Mouse (Mus musculus) central nervous system, embryonic 14 days (tissue): ENCODE results near the gene Dpep3. TPM values are rescaled to one million over a fixed set of nuclear protein-coding genes. Genes with fewer than 3 reads are reported as not detected.

Source experiments
- polyA plus RNA-seq: library from polyadenylated mRNA; depleted of rRNA; stranded (reverse); fragments of >200 nt; gene quantifications from 2 replicates; pipeline ENCODE4 v1.2.3, GENCODE M21; 2012; rRNA removed

Dpep3 gene
- polyA plus RNA-seq: not detected in 2 replicates

DNA sequence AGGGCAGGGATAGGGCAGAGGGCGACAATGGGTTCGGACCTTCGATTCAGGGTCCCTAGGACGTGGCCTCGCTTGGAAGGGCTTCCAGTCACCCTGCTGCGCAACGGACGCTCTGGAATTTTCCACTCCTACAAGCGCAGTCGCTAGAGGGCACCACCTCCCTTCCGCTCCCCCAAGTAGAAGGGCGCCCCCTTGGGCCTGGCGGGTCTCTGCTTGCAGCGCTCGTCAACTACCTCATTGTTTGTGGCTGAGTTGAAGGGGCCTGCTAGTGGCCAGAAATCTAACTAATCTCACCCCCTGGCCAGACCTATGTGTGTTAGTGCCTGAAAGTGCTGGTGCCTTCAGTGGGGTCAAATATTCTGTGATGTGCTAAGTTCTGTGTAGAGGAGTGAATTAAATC lies at the start of gene Dpep3:
Gene Dpep3 (minus strand): TSS at position 105 of the 400 bp plus-strand sequence.

DNA sequence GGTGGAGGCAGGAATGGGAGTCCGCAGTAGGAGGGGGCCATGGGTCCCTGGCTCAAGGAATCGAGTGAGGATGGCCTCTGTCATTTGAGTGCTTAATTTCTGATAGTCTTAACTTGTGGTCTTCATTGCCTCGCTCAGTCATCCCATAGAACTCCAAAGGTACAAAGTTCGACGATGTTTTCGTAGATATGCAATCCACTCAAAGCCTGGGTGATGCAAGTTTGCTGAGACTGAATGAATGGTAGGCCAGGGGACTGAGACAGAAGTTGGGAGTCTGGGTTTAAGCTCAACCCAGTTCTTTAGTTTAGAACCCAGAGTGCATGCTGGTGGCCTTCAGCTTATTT lies 32.4 kb upstream of the Dpep3 start, which contains the start of gene Ddx28:
Gene Ddx28 (minus strand): TSS at position 240 of the 344 bp plus-strand sequence.

DNA sequence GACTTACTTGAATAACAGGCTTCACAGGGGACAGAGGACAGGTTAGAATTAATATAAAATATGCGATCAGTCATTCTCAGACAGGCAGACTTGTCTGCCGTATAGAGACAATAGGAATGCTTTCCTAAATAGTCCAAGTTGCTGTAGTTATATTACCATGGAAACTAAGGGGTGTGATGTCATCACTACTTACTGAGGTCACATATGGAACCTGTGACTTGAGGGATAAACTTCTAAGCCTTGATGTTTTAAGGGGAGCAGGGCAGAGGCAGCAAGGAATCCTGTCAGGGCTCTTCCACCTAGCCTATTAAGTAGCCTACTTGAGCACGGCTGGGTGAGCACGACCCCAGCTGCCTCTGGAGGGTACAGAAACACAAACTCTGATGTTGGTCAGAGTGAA lies 26.6 kb upstream of the Dpep3 start, which contains the start of gene Dpep2nb:
Gene Dpep2nb (minus strand): TSS at position 101 of the 400 bp plus-strand sequence.

DNA sequence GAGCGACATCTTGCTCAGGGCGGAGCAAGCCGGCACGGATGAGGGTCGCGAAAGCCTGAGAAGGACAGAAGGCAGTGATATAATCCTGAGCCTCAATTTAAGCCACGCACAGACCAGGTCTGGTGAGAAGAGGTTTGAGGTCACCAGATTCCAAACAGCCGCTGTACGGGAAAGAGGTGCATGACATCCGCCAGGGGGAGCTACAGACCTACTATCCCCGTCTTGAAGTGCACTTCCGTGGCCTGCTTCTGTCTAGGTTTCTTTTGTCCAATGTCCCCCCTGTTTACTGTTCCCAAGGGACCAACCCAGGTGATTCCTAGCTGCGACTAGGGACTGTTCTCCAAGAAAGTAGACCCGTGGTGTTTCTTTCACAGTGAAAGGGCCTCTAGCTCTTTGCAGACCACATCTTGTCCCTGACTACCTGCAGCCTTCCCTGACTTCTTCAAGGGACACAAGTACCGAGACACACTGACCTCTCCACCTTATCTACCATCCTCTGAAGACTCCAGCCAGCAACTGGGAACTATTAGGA lies 11.7 kb upstream of the Dpep3 start, which contains the start of gene Dus2:
Gene Dus2 (plus strand): TSS at position 482 of the 532 bp plus-strand sequence.

DNA sequence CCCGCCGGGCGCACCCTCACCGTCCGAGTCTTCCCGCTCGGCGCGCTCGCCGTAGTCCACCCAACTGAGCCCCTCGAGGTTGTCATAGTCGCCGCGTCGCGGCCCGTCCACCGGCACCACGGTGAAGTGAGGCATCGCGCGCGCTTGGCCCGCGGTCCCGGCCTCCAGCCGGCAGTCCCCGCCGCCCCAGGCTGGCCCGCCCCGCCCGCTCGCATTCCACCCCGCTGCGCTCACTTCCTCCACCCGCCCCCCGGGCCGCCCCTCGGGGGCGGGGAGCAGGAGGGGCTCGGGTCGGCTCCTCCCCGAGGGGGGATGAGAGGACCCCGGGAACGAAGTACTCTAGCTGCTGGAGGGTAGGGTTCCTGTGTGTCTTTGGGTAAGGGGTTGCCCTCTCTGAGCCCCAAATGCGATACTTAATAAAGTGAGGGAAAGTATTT lies 13.3 kb downstream of the Dpep3 start, which contains the start of gene Slc12a4:
Gene Slc12a4 (minus strand): TSS at position 193 of the 437 bp plus-strand sequence.

DNA sequence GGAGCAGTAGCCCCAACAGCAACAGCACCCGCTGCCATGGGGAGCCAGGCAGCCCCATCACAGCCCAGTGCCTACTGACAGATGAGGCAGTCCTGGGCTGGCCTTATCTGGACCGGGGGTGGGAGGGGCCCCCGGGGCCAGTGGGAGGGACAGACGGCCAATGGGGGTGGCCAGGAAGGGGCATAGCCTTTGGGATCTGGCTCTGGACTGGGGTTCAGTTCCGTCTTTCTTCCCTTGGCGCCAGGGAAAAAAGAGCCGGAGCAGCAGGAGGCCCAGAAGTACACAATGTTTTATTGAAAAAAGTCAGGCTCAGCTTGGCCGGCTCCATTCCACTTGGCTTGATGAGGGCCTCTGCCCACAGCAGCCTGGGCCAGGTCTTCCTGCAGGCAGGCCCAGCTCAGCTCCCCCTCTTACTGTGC lies 35.9 kb downstream of the Dpep3 start, which contains the start of gene Lcat:
Gene Lcat (minus strand): TSS at position 62 of the 419 bp plus-strand sequence.

DNA sequence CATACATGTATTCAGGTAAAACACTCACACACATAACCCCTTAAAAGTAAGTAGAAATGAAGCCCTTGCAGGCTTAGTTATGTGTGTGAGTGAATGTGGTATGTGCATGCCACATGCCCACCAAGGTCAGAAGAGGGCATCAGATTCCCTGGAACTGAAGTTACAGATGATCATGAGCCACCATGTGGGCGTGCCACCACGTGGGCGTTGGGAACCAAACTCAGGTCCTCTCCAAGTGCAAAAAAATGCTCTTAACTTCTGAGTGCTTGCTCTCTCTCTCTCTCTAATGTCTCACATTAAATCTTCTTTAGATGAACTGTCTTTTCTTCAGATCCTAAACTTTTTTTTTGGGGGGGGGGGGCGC lies 40.9 kb downstream of the Dpep3 start, which contains the start of gene Psmb10:
Gene Psmb10 (minus strand): TSS at position 139 of the 364 bp plus-strand sequence.

DNA sequence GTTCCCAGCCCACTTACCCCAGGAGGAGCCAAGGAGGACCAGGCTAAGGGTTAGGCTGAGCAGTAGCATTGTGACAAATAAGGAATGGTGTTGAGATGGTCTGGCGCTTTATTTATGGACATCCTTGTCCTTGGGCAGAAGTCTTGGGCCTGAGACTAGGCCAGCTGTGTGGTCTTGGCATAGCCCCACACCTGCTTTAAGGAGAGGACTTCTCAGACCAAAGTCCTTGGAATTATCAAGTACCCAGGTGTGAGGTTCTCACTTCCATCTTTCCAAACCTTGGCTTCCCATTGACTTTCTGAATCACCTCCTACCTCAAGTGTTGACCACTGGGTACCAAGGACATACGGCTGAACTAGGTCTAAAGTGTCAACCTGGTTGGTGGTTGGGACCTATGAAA lies 45.5 kb downstream of the Dpep3 start, which contains the start of gene Ctrl:
Gene Ctrl (minus strand): TSS at position 101 of the 400 bp plus-strand sequence.

Other genes with a start within 250 kb of the Dpep3 start
- gene Gfod2, start 220.8 kb downstream of the Dpep3 start, polyA plus RNA-seq: 51.1 and 52.5 TPM in 2 replicates
- gene Ranbp10, start 152.1 kb downstream of the Dpep3 start, polyA plus RNA-seq: 33.4 and 35.4 TPM in 2 replicates
- gene Tsnaxip1, start 151.7 kb downstream of the Dpep3 start, polyA plus RNA-seq: 0.51 and 0.74 TPM in 2 replicates
- 101 and 102 TPM in 2 replicates for gene Cenpt, start 126.2 kb downstream of the Dpep3 start, polyA plus RNA-seq
- gene Thap11, start 124.3 kb downstream of the Dpep3 start, polyA plus RNA-seq: 59.7 and 67.0 TPM in 2 replicates
- gene Nutf2, start 118.8 kb downstream of the Dpep3 start, polyA plus RNA-seq: 236 and 293 TPM in 2 replicates
- gene Edc4, start 98.5 kb downstream of the Dpep3 start, polyA plus RNA-seq: 76.2 and 83.8 TPM in 2 replicates
- gene Nrn1l, start 85.9 kb downstream of the Dpep3 start, polyA plus RNA-seq: 1.2 and 1.3 TPM in 2 replicates
- 19.6 and 25.0 TPM in 2 replicates for gene Pskh1, start 79.0 kb downstream of the Dpep3 start, polyA plus RNA-seq
- gene Ctrl, start 45.6 kb downstream of the Dpep3 start, polyA plus RNA-seq: 6.8 and 7.4 TPM in 2 replicates
- 47.3 and 56.2 TPM in 2 replicates for gene Psmb10, start 41.0 kb downstream of the Dpep3 start, polyA plus RNA-seq
- gene Lcat, start 36.0 kb downstream of the Dpep3 start, polyA plus RNA-seq: 2.5 and 4.5 TPM in 2 replicates
- gene Slc12a4, start 13.3 kb downstream of the Dpep3 start, polyA plus RNA-seq: 15.2 and 30.7 TPM in 2 replicates
- gene Dus2, start 11.9 kb upstream of the Dpep3 start, polyA plus RNA-seq: 21.1 and 25.0 TPM in 2 replicates
- gene Dpep2nb, start 26.5 kb upstream of the Dpep3 start, polyA plus RNA-seq: not detected in 2 replicates
- 13.3 and 13.7 TPM in 2 replicates for gene Ddx28, start 32.5 kb upstream of the Dpep3 start, polyA plus RNA-seq
- 11.4 and 13.4 TPM in 2 replicates for gene Nfatc3, start 79.4 kb upstream of the Dpep3 start, polyA plus RNA-seq
- gene Esrp2, start 157.5 kb upstream of the Dpep3 start, polyA plus RNA-seq: 0.27 and 4.7 TPM in 2 replicates
- 12.7 and 15.6 TPM in 2 replicates for gene Pla2g15, start 171.0 kb upstream of the Dpep3 start, polyA plus RNA-seq
- 50.0 and 55.4 TPM in 2 replicates for gene Slc7a6, start 189.4 kb upstream of the Dpep3 start, polyA plus RNA-seq
- 48.8 and 51.3 TPM in 2 replicates for gene Slc7a6os, start 231.5 kb upstream of the Dpep3 start, polyA plus RNA-seq
- gene Prmt7, start 231.5 kb upstream of the Dpep3 start, polyA plus RNA-seq: 37.7 and 42.5 TPM in 2 replicates